Mouse (Mus musculus): Measurements from ENCODE around the gene Eme1.

Eme1 gene

GRCm38 (mm10) chr11:94597319-94597718 is 56.4 kb downstream of the Eme1 start:
- no peak for DNase-seq (ENCODE audit: low read depth, low spot score)

GRCm38 (mm10) chr11:94596311-94596852 is 57.4 kb downstream of the Eme1 start:
- DNase-seq (ENCODE audit: low read depth, low spot score) = no peak

Measured in embryo, embryonic 11.5 days (tissue).